In the genomic region with DNA sequence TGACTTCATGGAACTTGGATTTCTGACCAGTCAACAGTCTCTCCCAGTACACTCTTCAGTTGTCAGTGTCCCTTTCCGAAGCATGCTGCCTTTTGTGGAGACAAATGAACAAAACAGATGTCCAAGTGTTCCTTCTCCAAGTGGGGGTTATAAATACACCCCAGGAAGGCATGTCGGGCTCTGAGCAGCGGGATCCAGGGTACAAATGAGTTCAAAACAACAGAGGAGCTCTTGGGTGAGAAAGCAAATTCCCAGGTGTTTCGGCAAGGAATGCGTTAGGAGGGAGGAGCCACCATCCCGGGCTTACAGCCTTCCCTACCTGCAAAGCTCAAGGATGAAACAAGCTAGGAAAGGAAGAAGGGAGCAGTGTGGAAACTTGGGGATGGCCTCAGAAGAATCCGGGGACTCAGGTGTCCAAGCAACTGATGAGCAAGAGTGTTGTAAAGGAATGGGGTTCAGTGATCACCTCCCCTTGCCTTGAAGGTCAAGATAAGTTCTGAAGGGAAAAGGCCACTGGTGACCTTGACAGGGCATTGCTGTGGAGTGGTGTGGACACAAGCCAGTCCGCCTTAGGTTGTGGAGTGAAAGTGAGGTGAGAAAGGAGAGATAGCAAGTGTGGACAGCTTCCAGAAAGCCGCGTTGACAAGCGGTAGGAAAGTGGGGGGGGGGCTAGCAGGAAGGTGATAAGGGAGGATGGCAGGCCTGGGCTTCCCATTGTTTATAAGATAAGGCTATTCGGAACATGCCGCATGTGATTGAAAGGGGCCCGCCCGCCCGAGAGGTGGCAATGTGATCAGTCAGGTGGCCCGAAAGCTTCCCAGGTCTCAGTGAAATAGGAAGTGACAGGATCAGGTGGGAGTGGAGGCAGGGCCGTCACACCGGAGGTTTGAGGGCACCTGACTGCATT, we compare ENCODE assay signal across 18 mouse cellular contexts. TPM values are rescaled to one million over a fixed set of nuclear protein-coding genes. Genes with fewer than 3 reads are reported as not detected.
DNase-seq lines count a peak whose midpoint lies in the region; ATAC-seq and TF ChIP-seq lines count a peak whose summit lies in the region.
"Had no signal": no experiment of that assay in that cellular context is flagged by ENCODE, and none has a peak within 500 bp of the region (broad histone marks: within the 10 kb centered on the region; RNA-seq: fewer than 3 reads in every experiment).

No protein-coding gene starts in this region.

- TF ChIP-seq POLR2A in ES-Bruce4 (IDR thresholded peaks at IDR 0.05; ENCODE audit: insufficient read depth, low read length) = no peak

- DNase-seq in embryonic facial prominence, embryonic 10.5 days (ENCODE audit: low spot score) = no peak
- peak; percentile 42 for DNase-seq in heart, adult 8-10 months (ENCODE audit: low spot score)
- DNase-seq in forebrain, embryonic 14.5 days (ENCODE audit: low spot score) = no peak
- DNase-seq: gastrocnemius, postnatal 14 days; right cerebral cortex, adult 18-20 months; thymus, adult 2 months had no signal

- WGBS in embryonic facial prominence, embryonic 12.5 days = 4% methylated on average over 19 of the region's 19 CpGs
- WGBS in embryonic facial prominence, embryonic 10.5 days = 4% methylated on average over 19 of the region's 19 CpGs
- WGBS in heart, embryonic 16.5 days = 4% methylated on average over 19 of the region's 19 CpGs
- 21% methylated on average over 19 of the region's 19 CpGs for WGBS in intestine, embryonic 16.5 days
- WGBS in forebrain, embryonic 14.5 days = 13% methylated on average over 19 of the region's 19 CpGs

- TF ChIP-seq EP300 in ES-Bruce4 (IDR thresholded peaks at IDR 0.05; ENCODE audit: insufficient read depth, low read depth, low read length) = peak; percentile 85

- H3K4me2 ChIP-seq in embryonic facial prominence, embryonic 12.5 days (replicated peaks) = 0 out of 2 replicates have a peak overlapping the region, but pooled peaks have one; percentile 2
- H3K4me2 ChIP-seq in heart, embryonic 16.5 days (ENCODE audit: low read depth, low read length) = peak overlapping the region; percentile 55
- no peak overlapping the region for H3K4me2 ChIP-seq in intestine, embryonic 16.5 days (ENCODE audit: low read depth, low read length)
- no peak overlapping the region for H3K4me2 ChIP-seq in forebrain, embryonic 14.5 days (ENCODE audit: low read length)
- H3K4me2 ChIP-seq: embryonic facial prominence, embryonic 13.5 days; liver, embryonic 15.5 days had no signal

- H3K9me3 ChIP-seq in embryonic facial prominence, embryonic 12.5 days = no peaks in the 10 kb centered on the region
- H3K9me3 ChIP-seq in embryonic facial prominence, embryonic 10.5 days = no peaks in the 10 kb centered on the region
- no peaks in the 10 kb centered on the region for H3K9me3 ChIP-seq in ES-Bruce4 (replicated peaks; ENCODE audit: control insufficient read depth, insufficient read depth, low read length, poor library complexity, severe bottlenecking)
- no peaks in the 10 kb centered on the region for H3K9me3 ChIP-seq in heart, embryonic 16.5 days (replicated peaks; ENCODE audit: control insufficient read depth, low read length)
- no peaks in the 10 kb centered on the region for H3K9me3 ChIP-seq in intestine, embryonic 16.5 days (ENCODE audit: control insufficient read depth, low read length)
- H3K9me3 ChIP-seq in forebrain, embryonic 14.5 days (replicated peaks; ENCODE audit: control insufficient read depth, low read length) = no peaks in the 10 kb centered on the region
- H3K9me3 ChIP-seq: embryonic facial prominence, embryonic 13.5 days; liver, embryonic 15.5 days had no signal

- H3K9ac ChIP-seq in embryonic facial prominence, embryonic 12.5 days = no peak overlapping the region
- no peak overlapping the region for H3K9ac ChIP-seq in ES-Bruce4 (ENCODE audit: low read depth, poor library complexity, severe bottlenecking)
- H3K9ac ChIP-seq in heart, embryonic 16.5 days (ENCODE audit: low read length) = peak overlapping the region; percentile 49; the same call in 1 of the 2 replicates
- no peak overlapping the region for H3K9ac ChIP-seq in intestine, embryonic 16.5 days (ENCODE audit: low read depth, low read length)
- no peak overlapping the region for H3K9ac ChIP-seq in forebrain, embryonic 14.5 days (ENCODE audit: low read length)
- H3K9ac ChIP-seq: embryonic facial prominence, embryonic 13.5 days; liver, embryonic 15.5 days had no signal

- H3K27ac ChIP-seq in embryonic facial prominence, embryonic 12.5 days = no peak overlapping the region
- H3K27ac ChIP-seq in embryonic facial prominence, embryonic 10.5 days (replicated peaks) = no peak overlapping the region
- H3K27ac ChIP-seq in ES-Bruce4 (ENCODE audit: insufficient read depth, low read length) = peak overlapping the region; percentile 47; the same call in 1 of the 2 replicates
- H3K27ac ChIP-seq in heart, embryonic 16.5 days (ENCODE audit: low read length) = peak overlapping the region; percentile 94
- no peak overlapping the region for H3K27ac ChIP-seq in intestine, embryonic 16.5 days (ENCODE audit: low read length)
- H3K27ac ChIP-seq in forebrain, embryonic 14.5 days (ENCODE audit: low read depth, low read length) = no peak overlapping the region
- H3K27ac ChIP-seq: embryonic facial prominence, embryonic 13.5 days; hindbrain, embryonic 10.5 days; layer of hippocampus, adult 2 months; liver, embryonic 15.5 days had no signal

- no peak for TF ChIP-seq CTCF in ES-Bruce4 (IDR thresholded peaks at IDR 0.05; ENCODE audit: low read depth, low read length)

- no peaks in the 10 kb centered on the region for H3K36me3 ChIP-seq in embryonic facial prominence, embryonic 12.5 days
- H3K36me3 ChIP-seq in embryonic facial prominence, embryonic 10.5 days (replicated peaks) = no peaks in the 10 kb centered on the region
- H3K36me3 ChIP-seq in ES-Bruce4 (ENCODE audit: control insufficient read depth, insufficient read depth, low read length, poor library complexity, severe bottlenecking) = no peaks in the 10 kb centered on the region
- no peaks in the 10 kb centered on the region for H3K36me3 ChIP-seq in heart, embryonic 16.5 days (ENCODE audit: control insufficient read depth, insufficient read depth)
- no peaks in the 10 kb centered on the region for H3K36me3 ChIP-seq in intestine, embryonic 16.5 days (ENCODE audit: control insufficient read depth, insufficient read depth, low read length)
- H3K36me3 ChIP-seq in forebrain, embryonic 14.5 days (ENCODE audit: control insufficient read depth, insufficient read depth, low read length) = no peaks in the 10 kb centered on the region
- H3K36me3 ChIP-seq: embryonic facial prominence, embryonic 13.5 days; hindbrain, embryonic 10.5 days; liver, embryonic 15.5 days had no signal

- no peak overlapping the region for H3K4me3 ChIP-seq in embryonic facial prominence, embryonic 12.5 days
- H3K4me3 ChIP-seq in embryonic facial prominence, embryonic 10.5 days = no peak overlapping the region
- peak overlapping the region; percentile 19; the same call in 1 of the 2 replicates for H3K4me3 ChIP-seq in ES-Bruce4 (ENCODE audit: low read depth, low read length)
- H3K4me3 ChIP-seq in heart, embryonic 16.5 days (ENCODE audit: low read length) = peak overlapping the region; percentile 11; the same call in 1 of the 2 replicates
- no peak overlapping the region for H3K4me3 ChIP-seq in intestine, embryonic 16.5 days (ENCODE audit: low read length)
- H3K4me3 ChIP-seq in forebrain, embryonic 14.5 days (ENCODE audit: low read depth, low read length) = no peak overlapping the region
- H3K4me3 ChIP-seq: embryonic facial prominence, embryonic 13.5 days; hindbrain, embryonic 10.5 days; layer of hippocampus, adult 2 months; liver, embryonic 15.5 days had no signal

- H3K27me3 ChIP-seq in embryonic facial prominence, embryonic 12.5 days = peaks cover 93% of the 10 kb centered on the region
- peaks cover 98% of the 10 kb centered on the region for H3K27me3 ChIP-seq in embryonic facial prominence, embryonic 10.5 days (replicated peaks; ENCODE audit: low read depth, poor library complexity, severe bottlenecking)
- peaks cover 7% of the 10 kb centered on the region; the same call in 1 of the 2 replicates for H3K27me3 ChIP-seq in ES-Bruce4 (ENCODE audit: control insufficient read depth, insufficient read depth, low read length, poor library complexity, severe bottlenecking)
- H3K27me3 ChIP-seq in heart, embryonic 16.5 days (ENCODE audit: control insufficient read depth, insufficient read depth, low read length) = peaks cover 45% of the 10 kb centered on the region
- peaks cover 41% of the 10 kb centered on the region for H3K27me3 ChIP-seq in intestine, embryonic 16.5 days (replicated peaks; ENCODE audit: control insufficient read depth, insufficient read depth, low read length)
- peaks cover 52% of the 10 kb centered on the region for H3K27me3 ChIP-seq in forebrain, embryonic 14.5 days (replicated peaks; ENCODE audit: control insufficient read depth, insufficient read depth, low read length)

- H3K4me1 ChIP-seq in embryonic facial prominence, embryonic 12.5 days = peaks cover 14% of the 10 kb centered on the region; the same call in 1 of the 2 replicates
- H3K4me1 ChIP-seq in embryonic facial prominence, embryonic 10.5 days = peaks cover 46% of the 10 kb centered on the region
- H3K4me1 ChIP-seq in ES-Bruce4 (ENCODE audit: control insufficient read depth, insufficient read depth, low read length) = peaks cover 5% of the 10 kb centered on the region
- H3K4me1 ChIP-seq in heart, embryonic 16.5 days (ENCODE audit: control insufficient read depth, insufficient read depth, low read length) = peaks cover 20% of the 10 kb centered on the region
- peaks cover 11% of the 10 kb centered on the region for H3K4me1 ChIP-seq in intestine, embryonic 16.5 days (ENCODE audit: control insufficient read depth, insufficient read depth, low read length)
- peaks cover 4% of the 10 kb centered on the region; the same call in 1 of the 2 replicates for H3K4me1 ChIP-seq in forebrain, embryonic 14.5 days (ENCODE audit: control insufficient read depth, insufficient read depth, low read length)

- no peak for ATAC-seq in embryonic facial prominence, embryonic 12.5 days (ENCODE audit: insufficient number of reproducible peaks, insufficient read depth, low FRiP score, low TSS enrichment)
- peak; percentile 72 for ATAC-seq in heart, embryonic 16.5 days (replicated peaks; ENCODE audit: extremely low read depth, insufficient read depth, low FRiP score)
- no peak for ATAC-seq in intestine, embryonic 16.5 days
- ATAC-seq in forebrain, embryonic 14.5 days = no peak
- no peak for ATAC-seq in erythroid progenitor cell, adult 5-6 weeks (replicated peaks; ENCODE audit: low FRiP score, poor library complexity, severe bottlenecking)
- ATAC-seq: inflammation-experienced regulatory T-cells, adult 6 months; lung, postnatal 0 days had no signal

RNA-seq across cellular contexts. Expression of a gene that starts 10.0 kb away (rescaled TPM):
- 12.2 and 14.8 TPM in 2 replicates for polyA plus RNA-seq in embryonic facial prominence, embryonic 12.5 days (2016; fragmentation: Nextera tagmentation; extraction: Ambion mirVana)
- 7.4 and 8.2 TPM in 2 replicates for polyA plus RNA-seq in embryonic facial prominence, embryonic 10.5 days (2016; fragmentation: Nextera tagmentation; extraction: Ambion mirVana)
- 22.3 and 22.6 TPM in 2 replicates for polyA plus RNA-seq in ES-Bruce4 (2011; ENCODE audit: insufficient read depth, insufficient read length, low read depth, missing spikeins)
- total RNA-seq in heart, adult 8-10 months (2022) = 10 to 100 TPM; 62.6 to 88.8 (median 70.8) TPM
- polyA plus RNA-seq in heart, embryonic 16.5 days (2015; fragmentation: Nextera tagmentation; extraction: Ambion mirVana) = 17.7 and 21.3 TPM in 2 replicates
- polyA plus RNA-seq in intestine, embryonic 16.5 days (2015; fragmentation: Nextera tagmentation; extraction: Ambion mirVana) = 5.6 and 6.2 TPM in 2 replicates
- 3.5 TPM in 2 replicates for polyA plus RNA-seq in forebrain, embryonic 14.5 days (2014; fragmentation: Nextera tagmentation; extraction: Ambion mirVana)
- not detected in 2 replicates for total RNA-seq in erythroid progenitor cell, adult 5-6 weeks (2015; ENCODE audit: low replicate concordance)
- total RNA-seq in erythroid progenitor cell, adult 5-6 weeks (2017; ENCODE audit: low replicate concordance) = not detected in 2 replicates
- total RNA-seq: megakaryocyte, adult 5-6 weeks had no signal

RNA-seq across cellular contexts. Expression of a gene that starts 41.3 kb away (rescaled TPM):
- 0.50 and 0.70 TPM in 2 replicates for polyA plus RNA-seq in embryonic facial prominence, embryonic 12.5 days (2016; fragmentation: Nextera tagmentation; extraction: Ambion mirVana)
- polyA plus RNA-seq in embryonic facial prominence, embryonic 10.5 days (2016; fragmentation: Nextera tagmentation; extraction: Ambion mirVana) = 0.69 and 1.3 TPM in 2 replicates
- polyA plus RNA-seq in ES-Bruce4 (2011; ENCODE audit: insufficient read depth, insufficient read length, low read depth, missing spikeins) = 1.7 and 1.8 TPM in 2 replicates
- total RNA-seq in heart, adult 8-10 months (2022) = 1 to 10 TPM in 1 of 4 experiments, under 1 TPM in 3; 0.31 to 1.6 (median 0.70) TPM
- 1.3 and 2.5 TPM in 2 replicates for polyA plus RNA-seq in heart, embryonic 16.5 days (2015; fragmentation: Nextera tagmentation; extraction: Ambion mirVana)
- polyA plus RNA-seq in intestine, embryonic 16.5 days (2015; fragmentation: Nextera tagmentation; extraction: Ambion mirVana) = 0.54 and 0.65 TPM in 2 replicates
- polyA plus RNA-seq in forebrain, embryonic 14.5 days (2014; fragmentation: Nextera tagmentation; extraction: Ambion mirVana) = 0.11 and 0.20 TPM in 2 replicates
- 3.8 and 6.8 TPM in 2 replicates for total RNA-seq in erythroid progenitor cell, adult 5-6 weeks (2015; ENCODE audit: low replicate concordance)
- total RNA-seq in erythroid progenitor cell, adult 5-6 weeks (2017; ENCODE audit: low replicate concordance) = 1.9 and 10.0 TPM in 2 replicates

Comparison
In these comparisons a context has a peak if more than half of its experiments do, and no peak if none do; other contexts are left out.
1. H3K27ac ChIP-seq: peak in ES-Bruce4 (single experiment) and heart, embryonic 16.5 days (single experiment); none in embryonic facial prominence, embryonic 12.5 days (single experiment), embryonic facial prominence, embryonic 10.5 days (single experiment), intestine, embryonic 16.5 days (single experiment) and forebrain, embryonic 14.5 days (single experiment).
2. H3K4me2 ChIP-seq: peak in embryonic facial prominence, embryonic 12.5 days (single experiment) and heart, embryonic 16.5 days (single experiment); none in intestine, embryonic 16.5 days (single experiment) and forebrain, embryonic 14.5 days (single experiment).
3. H3K4me3 ChIP-seq: peak in ES-Bruce4 (single experiment) and heart, embryonic 16.5 days (single experiment); none in embryonic facial prominence, embryonic 12.5 days (single experiment), embryonic facial prominence, embryonic 10.5 days (single experiment), intestine, embryonic 16.5 days (single experiment) and forebrain, embryonic 14.5 days (single experiment).